Comparison of ENCODE assay signal across 23 mouse cellular contexts in the genomic region with DNA sequence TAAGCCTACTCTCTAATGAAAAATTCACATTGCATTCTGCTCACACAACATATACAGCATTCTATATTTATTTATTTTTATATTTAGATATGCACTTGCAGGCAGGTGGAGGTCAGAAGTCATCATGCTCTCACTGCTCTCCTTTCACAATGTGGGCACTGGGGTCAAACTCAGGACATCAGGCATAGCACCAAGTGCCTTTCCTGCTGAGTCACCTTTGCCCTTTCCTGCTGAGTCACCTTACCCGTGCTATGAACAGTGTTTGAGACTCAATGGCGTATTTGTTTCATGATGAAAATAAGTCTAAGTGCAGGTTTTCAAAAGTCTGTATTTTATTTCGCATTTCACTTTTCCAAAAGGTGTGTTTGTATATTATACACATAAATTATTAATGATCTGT. TPM values are rescaled to one million over a fixed set of nuclear protein-coding genes. Genes with fewer than 3 reads are reported as not detected.
DNase-seq lines count a peak whose midpoint lies in the region; ATAC-seq and TF ChIP-seq lines count a peak whose summit lies in the region.
"Had no signal": no experiment of that assay in that cellular context is flagged by ENCODE, and none has a peak within 500 bp of the region (broad histone marks: within the 10 kb centered on the region; RNA-seq: fewer than 3 reads in every experiment).

No protein-coding gene starts in this region.

- no peak overlapping the region for H3K4me3 ChIP-seq in liver, embryonic 14.5 days (ENCODE audit: insufficient read depth in 1 of 2, low read depth in 2 of 2, low read length in 2 of 2)
- H3K4me3 ChIP-seq: forebrain, embryonic 10.5 days; gastrocnemius, adult 2 months; heart, embryonic 10.5 days; hindbrain, embryonic 12.5 days; limb, embryonic 15.5 days had no signal

- no peaks in the 10 kb centered on the region for H3K9me3 ChIP-seq in liver, embryonic 14.5 days (ENCODE audit: control insufficient read depth, low read length)
- H3K9me3 ChIP-seq: forebrain, embryonic 10.5 days; heart, embryonic 10.5 days; hindbrain, embryonic 12.5 days; limb, embryonic 15.5 days had no signal

- H3K4me2 ChIP-seq in liver, embryonic 14.5 days (ENCODE audit: low read depth): no peak overlapping the region
- H3K4me2 ChIP-seq: hindbrain, embryonic 12.5 days; limb, embryonic 15.5 days had no signal

- H3K36me3 ChIP-seq in liver, embryonic 14.5 days (replicated peaks; ENCODE audit: control insufficient read depth, insufficient read depth, low read depth): no peaks in the 10 kb centered on the region
- H3K36me3 ChIP-seq: forebrain, embryonic 10.5 days; heart, embryonic 10.5 days; hindbrain, embryonic 12.5 days; limb, embryonic 15.5 days had no signal

- peaks cover 0 to 21% of the 10 kb centered on the region in 2 experiments; a peak in 2 of 4 replicates for H3K4me1 ChIP-seq in liver, embryonic 14.5 days (replicated peaks; ENCODE audit: control insufficient read depth in 2 of 2, insufficient read depth in 2 of 2, low read length in 1 of 2)

- no peak overlapping the region for H3K9ac ChIP-seq in liver, embryonic 14.5 days (replicated peaks)
- H3K9ac ChIP-seq: forebrain, postnatal 0 days; hindbrain, embryonic 12.5 days; limb, embryonic 15.5 days had no signal

- no peak for TF ChIP-seq EP300 in liver, embryonic 14.5 days (IDR thresholded peaks at IDR 0.05; ENCODE audit: low read depth)

- 39% methylated on average over 3 of the region's 3 CpGs for WGBS in liver, embryonic 14.5 days (ENCODE audit: insufficient replicate concordance)

- peak; percentile 56; the same call in 1 of the 2 replicates for ATAC-seq in liver, embryonic 14.5 days (ENCODE audit: insufficient read depth)
- ATAC-seq: forebrain, postnatal 0 days; inflammation-experienced regulatory T-cells, adult 6 months; midbrain, embryonic 16.5 days had no signal

- H3K27ac ChIP-seq in liver, embryonic 14.5 days: no peak overlapping the region
- H3K27ac ChIP-seq: forebrain, embryonic 10.5 days; gastrocnemius, adult 2 months; heart, embryonic 10.5 days; hindbrain, embryonic 12.5 days; limb, embryonic 15.5 days had no signal

- no peaks in the 10 kb centered on the region for H3K27me3 ChIP-seq in liver, embryonic 14.5 days (ENCODE audit: control insufficient read depth, insufficient read depth, low read length)
- H3K27me3 ChIP-seq: limb, embryonic 15.5 days had no signal

- peak; percentile 53 for DNase-seq in embryo, embryonic 10 days (ENCODE audit: low spot score)
- DNase-seq in embryo, embryonic 11 days: no peak
- DNase-seq in 416B (ENCODE audit: low read depth) (peak; percentile 68), R1 (ENCODE audit: low read depth, low spot score) (peak; percentile 15)
- DNase-seq in liver, embryonic 14.5 days (ENCODE audit: low read depth in 3 of 3, low spot score in 3 of 3): peak; percentile 16 to 40 (median 33)
- no peak for DNase-seq in left cerebral cortex, adult 11 months (ENCODE audit: low spot score)
- DNase-seq in cerebellum, adult 8-10 months: no peak
- DNase-seq in testis, postnatal 10 days (ENCODE audit: low spot score): no peak
- DNase-seq: adrenal gland, postnatal 36 days; cerebellum, adult 2 months; forebrain, postnatal 0 days; gastrocnemius, adult 2 months; kidney, adult 9 months; lung, postnatal 10 days; right cerebral cortex, postnatal 25 days; thymus, adult 2 months had no signal

- TF ChIP-seq CTCF in liver, embryonic 14.5 days (IDR thresholded peaks at IDR 0.05; ENCODE audit: low read depth): no peak

RNA-seq across cellular contexts. Expression of gene Dnah11, which starts 9.3 kb away (rescaled TPM):
- polyA plus RNA-seq in liver, embryonic 14.5 days (2012; rRNA removed): 0.16 and 0.26 TPM in 2 replicates
- 0.06 and 0.23 TPM in 2 replicates for polyA plus RNA-seq in liver, embryonic 14.5 days (2014; fragmentation: Nextera tagmentation; extraction: Ambion mirVana)
- polyA plus RNA-seq: heart, postnatal 0 days had no signal

Comparison
In these comparisons a context has a peak if more than half of its experiments do, and no peak if none do; other contexts are left out.
1. DNase-seq: peak in embryo, embryonic 10 days (single experiment), 416B (single experiment), R1 (single experiment) and liver, embryonic 14.5 days (3 of 3); none in embryo, embryonic 11 days (single experiment), left cerebral cortex, adult 11 months (single experiment), cerebellum, adult 8-10 months (single experiment) and testis, postnatal 10 days (single experiment).